Mouse (Mus musculus): ENCODE results near the gene Lrrc47. TPM values are rescaled to one million over a fixed set of nuclear protein-coding genes. Genes with fewer than 3 reads are reported as not detected.

Lrrc47 gene
- polyA plus RNA-seq, 1 experiment from 2014 or later: 11.8 TPM

DNA sequence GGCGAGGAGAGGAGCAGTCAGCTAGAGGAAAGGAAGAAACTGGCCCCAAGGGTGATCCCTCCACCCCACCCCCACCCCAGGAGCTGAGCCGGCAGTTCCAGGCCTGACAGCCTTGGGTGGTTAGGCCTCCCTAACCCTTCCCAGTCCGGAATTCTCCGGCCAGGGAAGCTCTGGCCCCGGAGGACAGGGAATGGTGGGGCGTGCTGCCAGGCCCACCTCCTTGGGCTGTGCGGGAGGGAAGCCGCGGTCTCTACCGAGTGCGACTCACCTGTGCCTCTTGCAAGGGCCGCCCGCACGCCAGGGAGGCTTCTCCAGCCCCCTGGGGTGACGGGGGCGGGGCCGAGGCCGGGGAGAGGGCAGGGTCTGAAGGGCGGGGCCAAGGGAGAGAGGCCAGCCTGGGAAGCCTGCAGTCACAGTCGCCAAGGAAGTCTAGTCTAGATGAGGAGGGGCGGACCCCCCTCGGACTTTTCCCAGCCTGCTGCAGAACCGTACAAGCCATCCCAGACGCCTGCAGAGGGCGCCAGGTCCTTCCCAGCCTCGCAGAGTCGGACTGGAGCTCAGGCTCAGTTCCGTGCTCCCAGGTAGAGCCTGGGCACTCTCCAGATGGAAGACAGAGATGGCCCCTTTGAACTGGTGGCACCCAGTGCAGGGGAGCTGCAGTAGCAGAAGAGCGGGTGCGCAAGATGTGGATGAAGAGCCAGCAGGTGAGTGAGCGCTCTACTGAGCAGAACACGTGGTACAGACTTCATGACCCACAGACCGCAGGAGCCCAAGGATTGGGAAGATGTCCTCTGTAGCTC, 14.3 kb downstream of the Lrrc47 start, which contains the start of gene Smim1:
Smim1 (minus strand) TSS at position 590 of the 800 bp plus-strand sequence.
- Histone ChIP-seq H3K4me3 (ENCODE audit: low read depth, low read length) (peak within 1 kb of the TSS; percentile 24), H3K9me3 (ENCODE audit: control insufficient read depth, low read length) (no peaks in the 10 kb centered on the region), H3K4me1 (replicated peaks; ENCODE audit: control insufficient read depth, insufficient read depth, low read length) (peaks cover 6% of the 10 kb centered on the region; the same call in 1 of the 2 replicates), H3K9ac (ENCODE audit: low read depth, low read length) (peak within 1 kb of the TSS; percentile 56), H3K36me3 (ENCODE audit: control insufficient read depth, insufficient read depth, low read length) (no peaks in the 10 kb centered on the region; the same call in 1 of the 2 replicates), H3K27me3 (ENCODE audit: control insufficient read depth, insufficient read depth, low read length) (peaks cover 7% of the 10 kb centered on the region; the same call in 1 of the 2 replicates), H3K27ac (ENCODE audit: low read depth, low read length) (no peak within 1 kb of the TSS), H3K4me2 (replicated peaks; ENCODE audit: low read depth, low read length) (peak within 1 kb of the TSS; percentile 54)
- DNase-seq (ENCODE audit: low spot score): peak; percentile 72
- ATAC-seq (ENCODE audit: low FRiP score): peak; percentile 68
- WGBS: under 1% methylated on average over 32 of the region's 33 CpGs

DNA sequence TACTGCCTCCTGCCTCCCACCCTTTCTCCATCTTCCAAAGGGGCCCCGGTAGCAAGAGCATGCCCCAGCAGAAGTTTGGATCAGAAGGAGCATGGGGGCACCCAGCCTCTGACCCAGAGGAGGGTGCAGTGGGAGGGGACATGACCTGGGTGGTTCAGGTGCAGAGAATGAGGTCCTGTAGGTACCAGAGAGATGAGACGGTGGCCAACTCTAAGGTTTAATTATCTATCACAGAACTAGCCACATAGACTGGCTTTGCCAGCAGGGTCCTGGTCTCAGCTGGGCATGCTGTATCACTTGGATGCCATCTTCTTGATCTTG, 14.9 kb downstream of the Lrrc47 start:
- 26% methylated on average over 2 of the region's 2 CpGs for WGBS
- Histone ChIP-seq H3K4me2 (replicated peaks; ENCODE audit: low read depth, low read length) (peak overlapping the region; percentile 54), H3K27ac (ENCODE audit: low read depth, low read length) (no peak overlapping the region), H3K9ac (ENCODE audit: low read depth, low read length) (no peak overlapping the region), H3K9me3 (ENCODE audit: control insufficient read depth, low read length) (no peaks in the 10 kb centered on the region), H3K4me1 (replicated peaks; ENCODE audit: control insufficient read depth, insufficient read depth, low read length) (peaks cover 6% of the 10 kb centered on the region; the same call in 1 of the 2 replicates), H3K4me3 (ENCODE audit: low read depth, low read length) (peak overlapping the region; percentile 24), H3K27me3 (ENCODE audit: control insufficient read depth, insufficient read depth, low read length) (peaks cover 7% of the 10 kb centered on the region; the same call in 1 of the 2 replicates), H3K36me3 (ENCODE audit: control insufficient read depth, insufficient read depth, low read length) (no peaks in the 10 kb centered on the region; the same call in 1 of the 2 replicates)
- no peak for DNase-seq (ENCODE audit: low spot score)
- ATAC-seq (ENCODE audit: low FRiP score): no peak

DNA sequence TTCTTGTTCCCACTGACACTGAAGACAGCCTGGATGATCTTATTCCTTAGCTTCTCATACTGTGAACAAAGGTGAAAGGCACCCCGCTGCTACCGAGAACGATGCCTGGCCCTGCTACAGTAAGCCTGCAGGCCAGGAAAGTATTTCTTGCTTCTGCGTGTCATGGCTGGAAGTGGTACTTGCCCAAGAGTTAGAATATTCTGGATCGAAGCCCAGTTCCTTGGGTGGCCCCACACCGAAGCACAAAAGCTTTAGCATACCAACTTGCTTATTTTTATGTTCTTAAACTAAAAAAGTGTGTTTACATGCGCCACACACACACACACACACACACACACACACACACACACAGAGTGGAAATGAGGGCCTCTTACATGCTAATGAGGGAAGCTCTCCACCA, 16.5 kb downstream of the Lrrc47 start:
- Histone ChIP-seq H3K9me3 (ENCODE audit: control insufficient read depth, low read length) (no peaks in the 10 kb centered on the region), H3K27me3 (ENCODE audit: control insufficient read depth, insufficient read depth, low read length) (peaks cover 7% of the 10 kb centered on the region; the same call in 1 of the 2 replicates), H3K27ac (ENCODE audit: low read depth, low read length) (no peak overlapping the region), H3K4me1 (replicated peaks; ENCODE audit: control insufficient read depth, insufficient read depth, low read length) (peaks cover 6% of the 10 kb centered on the region; the same call in 1 of the 2 replicates), H3K4me2 (replicated peaks; ENCODE audit: low read depth, low read length) (no peak overlapping the region), H3K4me3 (ENCODE audit: low read depth, low read length) (no peak overlapping the region), H3K36me3 (ENCODE audit: control insufficient read depth, insufficient read depth, low read length) (no peaks in the 10 kb centered on the region), H3K9ac (ENCODE audit: low read depth, low read length) (no peak overlapping the region)
- ATAC-seq (ENCODE audit: low FRiP score) (no peak), DNase-seq (ENCODE audit: low spot score) (no peak)
- 76% methylated on average over 7 of the region's 7 CpGs for WGBS

DNA sequence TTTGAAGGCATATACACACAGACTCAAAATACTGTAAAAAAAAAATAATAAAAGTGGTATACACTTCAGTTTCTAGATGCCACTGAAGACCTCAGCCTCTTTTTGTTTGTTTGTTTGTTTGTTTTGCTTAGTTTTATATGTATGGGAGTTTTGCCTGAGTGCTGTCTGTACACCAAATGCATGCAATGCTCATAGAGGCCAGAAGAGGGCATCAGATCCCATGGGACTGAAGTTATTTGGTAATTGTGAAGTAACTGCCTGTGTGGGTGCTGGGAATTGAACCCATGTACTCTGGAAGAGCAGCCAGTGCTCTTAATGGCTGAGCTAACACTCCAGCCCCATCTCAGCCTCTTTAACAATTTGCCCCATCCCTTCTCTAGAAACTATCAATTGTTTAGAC, 17.1 kb downstream of the Lrrc47 start:
- H3K4me3 ChIP-seq (ENCODE audit: low read depth, low read length): no peak overlapping the region
- DNase-seq (ENCODE audit: low spot score) (peak; percentile 34), ATAC-seq (ENCODE audit: low FRiP score) (no peak)
- H3K9ac ChIP-seq (ENCODE audit: low read depth, low read length): no peak overlapping the region
- peaks cover 7% of the 10 kb centered on the region; the same call in 1 of the 2 replicates for H3K27me3 ChIP-seq (ENCODE audit: control insufficient read depth, insufficient read depth, low read length)
- H3K4me2 ChIP-seq (replicated peaks; ENCODE audit: low read depth, low read length): no peak overlapping the region
- H3K4me1 ChIP-seq (replicated peaks; ENCODE audit: control insufficient read depth, insufficient read depth, low read length): peaks cover 6% of the 10 kb centered on the region; the same call in 1 of the 2 replicates
- H3K36me3 ChIP-seq (ENCODE audit: control insufficient read depth, insufficient read depth, low read length): no peaks in the 10 kb centered on the region
- H3K27ac ChIP-seq (ENCODE audit: low read depth, low read length): no peak overlapping the region
- H3K9me3 ChIP-seq (ENCODE audit: control insufficient read depth, low read length): no peaks in the 10 kb centered on the region

DNA sequence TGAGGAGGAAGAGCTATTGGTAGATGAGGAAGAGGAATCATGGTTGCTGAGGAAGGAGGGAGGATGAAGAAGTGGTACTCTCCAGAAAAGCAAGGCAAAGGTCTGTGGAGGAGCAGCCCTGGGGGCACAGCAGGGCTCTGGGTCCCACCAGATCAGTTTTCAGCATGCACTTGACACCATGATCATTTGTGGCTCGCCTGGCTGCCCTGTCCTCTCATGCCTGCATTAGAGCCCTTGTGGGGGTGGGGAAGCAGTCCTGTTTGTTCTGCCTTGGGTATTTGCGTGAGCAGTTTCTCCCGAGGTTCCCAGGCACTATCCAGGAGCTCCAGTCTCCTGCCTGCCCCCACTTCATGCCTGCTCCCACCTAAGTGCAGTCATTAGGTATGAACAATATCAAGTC, 25.6 kb downstream of the Lrrc47 start:
- Histone ChIP-seq H3K9ac (ENCODE audit: low read depth, low read length) (no peak overlapping the region), H3K27me3 (ENCODE audit: control insufficient read depth, insufficient read depth, low read length) (no peaks in the 10 kb centered on the region), H3K9me3 (ENCODE audit: control insufficient read depth, low read length) (no peaks in the 10 kb centered on the region), H3K4me1 (replicated peaks; ENCODE audit: control insufficient read depth, insufficient read depth, low read length) (no peaks in the 10 kb centered on the region), H3K27ac (ENCODE audit: low read depth, low read length) (no peak overlapping the region), H3K36me3 (ENCODE audit: control insufficient read depth, insufficient read depth, low read length) (no peaks in the 10 kb centered on the region), H3K4me3 (ENCODE audit: low read depth, low read length) (no peak overlapping the region), H3K4me2 (replicated peaks; ENCODE audit: low read depth, low read length) (no peak overlapping the region)
- ATAC-seq (ENCODE audit: low FRiP score) (no peak), DNase-seq (ENCODE audit: low spot score) (no peak)
- WGBS: 55% methylated on average over 3 of the region's 3 CpGs

DNA sequence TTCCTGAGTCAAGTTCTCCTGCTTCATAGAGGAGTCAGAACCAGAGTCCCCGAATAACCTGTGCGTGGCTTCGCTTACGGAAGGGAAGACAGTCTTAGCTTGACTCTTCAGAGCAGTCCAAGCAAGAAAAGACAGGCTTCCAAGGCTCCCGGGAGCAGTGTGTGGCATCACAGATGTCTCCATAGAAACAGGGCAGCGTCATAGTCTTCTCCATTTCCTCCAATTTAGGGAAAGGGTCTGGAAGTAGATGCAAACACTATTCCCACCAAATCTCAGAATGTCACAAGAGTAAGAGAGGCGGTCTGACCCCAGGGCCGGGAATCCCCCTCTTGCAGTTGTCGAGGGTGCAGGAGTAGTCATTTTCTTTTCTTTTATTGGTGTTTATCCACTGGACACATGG, 31.0 kb downstream of the Lrrc47 start, which contains the start of gene Ccdc27:
Ccdc27 (minus strand) TSS at position 101 of the 400 bp plus-strand sequence.
- DNase-seq (ENCODE audit: low spot score) (no peak), ATAC-seq (ENCODE audit: low FRiP score) (no peak)
- 89% methylated on average over 9 of the region's 9 CpGs for WGBS
- Histone ChIP-seq H3K9ac (ENCODE audit: low read depth, low read length) (no peak within 1 kb of the TSS), H3K4me3 (ENCODE audit: low read depth, low read length) (no peak within 1 kb of the TSS), H3K36me3 (ENCODE audit: control insufficient read depth, insufficient read depth, low read length) (no peaks in the 10 kb centered on the region), H3K9me3 (ENCODE audit: control insufficient read depth, low read length) (no peaks in the 10 kb centered on the region), H3K27ac (ENCODE audit: low read depth, low read length) (no peak within 1 kb of the TSS), H3K27me3 (ENCODE audit: control insufficient read depth, insufficient read depth, low read length) (no peaks in the 10 kb centered on the region), H3K4me2 (replicated peaks; ENCODE audit: low read depth, low read length) (no peak within 1 kb of the TSS), H3K4me1 (replicated peaks; ENCODE audit: control insufficient read depth, insufficient read depth, low read length) (no peaks in the 10 kb centered on the region)

DNA sequence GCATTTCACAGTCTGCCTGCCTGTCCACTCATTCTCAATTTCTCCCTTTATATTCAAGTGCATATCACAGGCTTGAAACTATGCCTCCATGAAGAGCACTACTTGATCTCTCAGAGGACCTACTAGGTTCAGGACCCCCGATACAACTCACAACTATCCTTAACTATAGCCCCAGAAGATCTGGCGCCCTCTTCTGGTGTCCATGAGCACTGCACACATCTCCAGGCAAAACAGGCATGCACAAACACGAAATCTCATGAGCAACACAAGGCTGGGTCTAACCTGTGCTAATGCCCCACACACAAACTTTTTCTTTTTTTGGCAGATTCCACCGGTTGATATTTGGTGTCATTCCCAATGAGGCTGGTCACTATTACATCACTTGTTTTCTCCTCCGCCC, 34.3 kb downstream of the Lrrc47 start:
- Histone ChIP-seq H3K27ac (ENCODE audit: low read depth, low read length) (no peak overlapping the region), H3K36me3 (ENCODE audit: control insufficient read depth, insufficient read depth, low read length) (no peaks in the 10 kb centered on the region), H3K9ac (ENCODE audit: low read depth, low read length) (no peak overlapping the region), H3K9me3 (ENCODE audit: control insufficient read depth, low read length) (no peaks in the 10 kb centered on the region), H3K27me3 (ENCODE audit: control insufficient read depth, insufficient read depth, low read length) (no peaks in the 10 kb centered on the region), H3K4me2 (replicated peaks; ENCODE audit: low read depth, low read length) (no peak overlapping the region), H3K4me3 (ENCODE audit: low read depth, low read length) (no peak overlapping the region), H3K4me1 (replicated peaks; ENCODE audit: control insufficient read depth, insufficient read depth, low read length) (no peaks in the 10 kb centered on the region)
- no peak for DNase-seq (ENCODE audit: low spot score)
- 69% methylated on average over 5 of the region's 5 CpGs for WGBS
- ATAC-seq (ENCODE audit: low FRiP score): no peak

DNA sequence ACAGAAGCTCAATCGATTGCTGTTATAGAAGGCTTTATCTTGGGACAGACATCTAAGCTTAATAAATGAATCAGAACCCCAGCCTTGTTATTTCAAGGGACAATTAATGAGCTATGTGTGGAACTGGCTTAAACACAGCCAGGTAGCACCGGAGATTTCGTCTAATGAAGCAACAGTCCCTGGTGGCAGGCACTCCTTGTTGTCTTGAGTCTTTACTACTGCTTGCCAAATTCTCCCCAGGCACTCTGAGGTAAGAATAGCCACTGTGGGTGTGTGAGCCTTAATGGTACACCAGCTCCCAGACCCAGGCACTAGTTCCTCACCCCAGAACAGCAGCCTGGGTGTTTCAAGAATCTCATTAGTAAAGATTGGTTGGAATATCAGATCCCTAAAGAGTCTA, 39.9 kb downstream of the Lrrc47 start:
- Histone ChIP-seq H3K9ac (ENCODE audit: low read depth, low read length) (no peak overlapping the region), H3K9me3 (ENCODE audit: control insufficient read depth, low read length) (no peaks in the 10 kb centered on the region), H3K4me3 (ENCODE audit: low read depth, low read length) (no peak overlapping the region), H3K36me3 (ENCODE audit: control insufficient read depth, insufficient read depth, low read length) (no peaks in the 10 kb centered on the region), H3K27me3 (ENCODE audit: control insufficient read depth, insufficient read depth, low read length) (no peaks in the 10 kb centered on the region), H3K4me1 (replicated peaks; ENCODE audit: control insufficient read depth, insufficient read depth, low read length) (no peaks in the 10 kb centered on the region), H3K4me2 (replicated peaks; ENCODE audit: low read depth, low read length) (no peak overlapping the region), H3K27ac (ENCODE audit: low read depth, low read length) (no peak overlapping the region)
- WGBS: 93% methylated on average over 3 of the region's 3 CpGs
- no peak for ATAC-seq (ENCODE audit: low FRiP score)
- no peak for DNase-seq (ENCODE audit: low spot score)

DNA sequence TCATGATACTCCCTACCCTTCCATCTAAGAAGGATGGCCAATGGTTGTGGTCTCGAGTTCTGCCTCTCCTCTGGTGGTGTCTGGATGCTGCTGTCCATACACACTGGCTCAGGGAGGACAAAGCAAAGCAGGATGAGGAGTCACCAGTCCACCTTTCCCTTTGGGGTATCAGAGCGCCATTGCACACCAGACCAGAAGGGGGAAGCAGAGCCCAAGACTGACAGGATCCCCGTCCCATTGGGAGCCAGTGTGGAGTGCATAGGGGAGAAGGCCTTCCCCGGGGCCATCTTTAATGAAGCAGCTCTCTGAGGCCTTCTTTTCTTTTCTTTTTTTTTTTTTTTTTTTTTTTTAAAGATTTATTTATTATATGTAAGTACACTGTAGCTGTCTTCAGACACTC, 41.5 kb downstream of the Lrrc47 start:
- Histone ChIP-seq H3K4me3 (ENCODE audit: low read depth, low read length) (no peak overlapping the region), H3K4me1 (replicated peaks; ENCODE audit: control insufficient read depth, insufficient read depth, low read length) (no peaks in the 10 kb centered on the region), H3K9ac (ENCODE audit: low read depth, low read length) (no peak overlapping the region), H3K9me3 (ENCODE audit: control insufficient read depth, low read length) (no peaks in the 10 kb centered on the region), H3K36me3 (ENCODE audit: control insufficient read depth, insufficient read depth, low read length) (no peaks in the 10 kb centered on the region), H3K27me3 (ENCODE audit: control insufficient read depth, insufficient read depth, low read length) (no peaks in the 10 kb centered on the region), H3K27ac (ENCODE audit: low read depth, low read length) (no peak overlapping the region), H3K4me2 (replicated peaks; ENCODE audit: low read depth, low read length) (no peak overlapping the region)
- WGBS: 63% methylated on average over 4 of the region's 4 CpGs
- no peak for DNase-seq (ENCODE audit: low spot score)
- ATAC-seq (ENCODE audit: low FRiP score): no peak

Data from hindbrain, embryonic 11.5 days (tissue).